Mouse (Mus musculus): Measurements from ENCODE around the gene Pgpep1. TPM values are rescaled to one million over a fixed set of nuclear protein-coding genes. Genes with fewer than 3 reads are reported as not detected.

The Pgpep1 gene
- total and polyA plus RNA-seq, 3 experiments = 12.3 to 30.0 (median 22.9) TPM

- TF ChIP-seq EP300 (IDR thresholded peaks at IDR 0.05; ENCODE audit: low read length) (peak; percentile 88), SMC3 (IDR thresholded peaks at IDR 0.05; ENCODE audit: low read depth, low read length) (peak; percentile 26; the same call in 1 of the 2 replicates), RCOR1 (conservative IDR thresholded peaks at IDR 0.05; ENCODE audit: low read depth, low read length) (no peak; the same call in 1 of the 2 replicates), MAX (IDR thresholded peaks at IDR 0.05; ENCODE audit: low read length) (peak; percentile 73), TCF12 (IDR thresholded peaks at IDR 0.05; ENCODE audit: low read depth, low read length) (peak; percentile 88), USF1 (IDR thresholded peaks at IDR 0.05; ENCODE audit: low read depth, low read length) (no peak), HCFC1 (IDR thresholded peaks at IDR 0.05; ENCODE audit: low read depth, low read length) (peak; percentile 56), TBP (conservative IDR thresholded peaks at IDR 0.05; ENCODE audit: low read depth, low read length) (no peak; the same call in 1 of the 2 replicates), NELFE (IDR thresholded peaks at IDR 0.05; ENCODE audit: low read depth, low read length) (peak; percentile 52), KAT2A (IDR thresholded peaks at IDR 0.05; ENCODE audit: insufficient replicate concordance, low read length) (peak; percentile 66; the same call in 1 of the 2 replicates), MXI1 (IDR thresholded peaks at IDR 0.05; ENCODE audit: low read depth, low read length) (peak; percentile 63; the same call in 1 of the 2 replicates), PAX5 (IDR thresholded peaks at IDR 0.05; ENCODE audit: low read length) (peak; percentile 65; the same call in 1 of the 2 replicates)
Measured at GRCm38 (mm10) chr8:70635527-70635926, 24.7 kb downstream of the Pgpep1 start (continued).

- Histone ChIP-seq H3K4me1 (ENCODE audit: control insufficient read depth in 1 of 2, insufficient read depth in 2 of 2) (peaks cover 36 to 90% of the 10 kb centered on the region in 2 experiments), H3K79me2 (replicated peaks; ENCODE audit: control insufficient read depth, extremely low read depth, insufficient read depth, poor library complexity, severe bottlenecking) (no peaks in the 10 kb centered on the region), H3K9ac (ENCODE audit: insufficient read depth, low read depth) (no peak overlapping the region), H3K4me2 (ENCODE audit: insufficient read depth, low read depth, poor library complexity, severe bottlenecking) (no peak overlapping the region), H3K9me3 (replicated peaks; ENCODE audit: low read length) (peaks cover 2% of the 10 kb centered on the region), H3K27ac (ENCODE audit: insufficient read depth, low read depth) (peak overlapping the region; percentile 100), H3K36me3 (replicated peaks in 1 of 2; ENCODE audit: control insufficient read depth in 1 of 2, insufficient read depth in 1 of 2, low read length in 1 of 2) (no peaks in the 10 kb centered on the region), H3K27me3 (replicated peaks) (no peaks in the 10 kb centered on the region), H3K4me3 (replicated peaks in 1 of 3; ENCODE audit: low read depth in 2 of 3, low read length in 2 of 3, poor library complexity in 1 of 3) (no peak overlapping the region)
- dilution Hi-C loops (cut with MboI; ENCODE audit: extremely low pct_ligation_motif_present, extremely low pct_unique_long_range_greater_than_20kb, low sequenced_read_pairs) (no loop called here), in situ Hi-C loops (cut with MboI; ENCODE audit: low pct_ligation_motif_present, low pct_unique_long_range_greater_than_20kb, low sequenced_read_pairs) (no loop called here)
- TF ChIP-seq ZMIZ1 (IDR thresholded peaks at IDR 0.05; ENCODE audit: low read depth, low read length) = no peak
- TF ChIP-seq POLR2AphosphoS2 (IDR thresholded peaks at IDR 0.05; ENCODE audit: low read depth, low read length) = no peak
- no peak for TF ChIP-seq CHD1 (IDR thresholded peaks at IDR 0.05; ENCODE audit: low read depth, low read length)
- no peak for TF ChIP-seq MYC (IDR thresholded peaks at IDR 0.05; ENCODE audit: low read depth, low read length)
- no peak for TF ChIP-seq ZNF384 (IDR thresholded peaks at IDR 0.05; ENCODE audit: low read depth, low read length)
- no peak for TF ChIP-seq JUN (IDR thresholded peaks at IDR 0.05; ENCODE audit: insufficient read depth, low read depth, low read length)
- TF ChIP-seq CHD2 (IDR thresholded peaks at IDR 0.05; ENCODE audit: low read length) = no peak
- no peak for TF ChIP-seq ZC3H11A (IDR thresholded peaks at IDR 0.05; ENCODE audit: low read depth, low read length)
- no peak for TF ChIP-seq BHLHE40 (IDR thresholded peaks at IDR 0.05; ENCODE audit: low read depth, low read length)
- no peak for TF ChIP-seq NRF1 (IDR thresholded peaks at IDR 0.05; ENCODE audit: low read depth, low read length)
- TF ChIP-seq NELFE (IDR thresholded peaks at IDR 0.05; ENCODE audit: low read depth, low read length) = no peak
- no peak for DNase-seq (ENCODE audit: extremely low read depth)
Measured at GRCm38 (mm10) chr8:70634066-70634465, 26.1 kb downstream of the Pgpep1 start.
